Mouse (Mus musculus): ENCODE data around the gene Sik2.

DNA sequence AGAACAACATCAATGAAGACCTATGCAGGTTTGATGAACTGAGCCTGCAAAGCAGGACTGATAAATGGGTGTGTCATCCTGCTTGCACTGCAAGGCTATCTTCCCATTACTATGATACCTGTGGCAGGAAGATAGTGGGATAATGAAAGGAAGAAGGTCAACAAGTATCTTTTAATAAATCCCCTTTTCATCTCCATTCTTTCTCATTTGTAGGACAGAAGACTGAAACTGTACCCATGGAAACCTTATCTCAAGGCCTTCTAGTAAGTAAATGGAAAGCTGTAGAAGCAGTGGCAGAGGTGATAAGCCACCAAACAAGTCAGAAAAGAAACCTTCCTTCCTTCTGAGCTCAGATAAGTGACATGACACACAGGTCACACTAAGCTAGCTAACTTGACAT, 84.4 kb downstream of the Sik2 start:
- TF ChIP-seq CTCF (IDR thresholded peaks at IDR 0.05; ENCODE audit: low read depth, low read length), result no peak
- no peak for TF ChIP-seq POLR2A (IDR thresholded peaks at IDR 0.05; ENCODE audit: insufficient read depth, low read length)

Data from ES-Bruce4 (cell line).